Mouse (Mus musculus) liver, adult 2 months (tissue): ENCODE data around the gene Rcn3. TPM values are rescaled to one million over a fixed set of nuclear protein-coding genes. Genes with fewer than 3 reads are reported as not detected.

Source experiments
- DNase-seq: peaks from one replicate; pipeline ENCODE4 v3.0.0-alpha.2; 2011; ENCODE audit warnings: low read depth, low spot score; ENCODE audit errors: extremely low read depth
- H3K27ac ChIP-seq: fragments of 200-500 bp; replicated peaks from 2 replicates; pipeline ENCODE4 v1.5.1; 2012; ENCODE audit warnings: low read depth, mild to moderate bottlenecking, control low read depth, inconsistent platforms, low read length; ENCODE audit not compliant: insufficient read depth
- H3K27me3 ChIP-seq: fragments of 200-500 bp; 2 replicates; pipeline ENCODE4 v1.6.1; 2012; ENCODE audit warnings: mild to moderate bottlenecking, moderate library complexity, low read length, inconsistent platforms; ENCODE audit not compliant: control insufficient read depth, insufficient read depth
- H3K36me3 ChIP-seq: fragments of 200-500 bp; 2 replicates; pipeline ENCODE4 v1.6.1; 2012; ENCODE audit warnings: low read length, inconsistent platforms; ENCODE audit not compliant: control insufficient read depth, insufficient read depth
- H3K4me1 ChIP-seq: fragments of 200-500 bp; 2 replicates; pipeline ENCODE4 v1.6.1; 2011; ENCODE audit warnings: low read length; ENCODE audit not compliant: control insufficient read depth, insufficient read depth
- H3K4me3 ChIP-seq: fragments of 200-500 bp; 2 replicates; pipeline ENCODE4 v1.5.1; 2011; ENCODE audit warnings: low read depth, mild to moderate bottlenecking, control low read depth, low read length, moderate library complexity; ENCODE audit not compliant: insufficient read depth
- H3K79me2 ChIP-seq: fragments of 200-500 bp; 2 replicates; pipeline ENCODE4 v1.6.1; 2012; ENCODE audit warnings: inconsistent platforms, mild to moderate bottlenecking, low read length, moderate library complexity; ENCODE audit not compliant: control insufficient read depth, insufficient read depth
- H3K9ac ChIP-seq: fragments of 200-500 bp; 2 replicates; pipeline ENCODE4 v1.6.1; 2012; ENCODE audit warnings: low read depth, mild to moderate bottlenecking, control low read depth, inconsistent platforms, low read length
- CTCF ChIP-seq: fragments of 200-500 bp; IDR thresholded peaks from 2 replicates; pipeline ENCODE4 v1.5.1; 2011; ENCODE audit warnings: low read depth, low read length, control low read depth
- POLR2A ChIP-seq: fragments of 200-500 bp; IDR thresholded peaks from 2 replicates; pipeline ENCODE4 v1.6.1; 2011; ENCODE audit warnings: low read length, control low read depth; ENCODE audit not compliant: insufficient read depth; ENCODE audit errors: extremely low read depth
- WGBS: fragments of 180-500 bp; shearing (Covaris S2); methylation state at CpG from one replicate; pipeline ENCODE4 v1.1.7; 2018; 5-methylcytosine and 5-hydroxymethylcytosine counted together
- polyA plus RNA-seq: library from polyadenylated mRNA; depleted of rRNA; stranded (reverse); fragments of >200 nt; gene quantifications from 2 replicates; pipeline ENCODE4 v1.2.3, GENCODE M21; 2012
- total RNA-seq: library from RNA; depleted of rRNA; stranded (reverse); fragments of >200 nt; gene quantifications from 2 replicates; pipeline ENCODE4 v1.2.3, GENCODE M21; 2014

Gene Rcn3
- total and polyA plus RNA-seq, 2 experiments, result 6.7 to 14.9 TPM

DNA sequence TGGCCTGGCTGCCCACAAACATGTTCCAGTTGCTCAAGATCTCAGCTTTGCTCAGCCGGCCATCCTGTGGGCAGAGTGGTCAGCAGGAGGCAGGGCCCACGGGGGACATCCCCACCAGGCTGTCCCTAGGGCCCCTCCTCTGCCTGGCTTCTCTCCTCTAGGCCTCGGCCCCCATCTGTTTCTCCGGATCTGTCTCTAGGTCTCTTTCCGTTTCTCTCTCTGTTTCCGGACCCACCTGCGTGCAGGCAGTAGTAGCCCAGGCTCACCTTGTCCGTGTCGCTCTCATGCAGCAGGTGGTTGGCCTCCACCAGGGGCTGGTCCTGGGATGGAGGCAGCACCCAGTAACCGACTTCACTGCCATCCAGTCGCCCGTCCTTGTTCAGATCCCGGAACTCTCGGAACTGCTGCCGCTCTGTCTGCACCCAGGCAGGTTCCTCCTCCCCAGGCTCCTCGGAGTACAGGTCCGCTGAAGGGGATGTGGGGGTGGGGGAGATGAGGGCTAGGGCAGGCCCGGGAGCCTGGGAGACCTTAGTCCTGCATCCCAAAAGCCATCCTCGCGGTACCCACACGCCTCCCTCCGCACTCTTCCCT is 8.6 kb downstream of the Rcn3 start:
- Histone ChIP-seq H3K27ac (0 out of 2 replicates have a peak overlapping the region, but pooled peaks have one; percentile 5), H3K9ac (peak overlapping the region; percentile 29; the same call in 1 of the 2 replicates), H3K27me3 (no peaks in the 10 kb centered on the region), H3K4me1 (no peaks in the 10 kb centered on the region), H3K4me3 (peak overlapping the region; percentile 36; the same call in 1 of the 2 replicates), H3K79me2 (no peaks in the 10 kb centered on the region), H3K36me3 (no peaks in the 10 kb centered on the region)
- no peak for DNase-seq
- no peak for TF ChIP-seq CTCF
- TF ChIP-seq POLR2A, result no peak
- WGBS, result 84% methylated on average over 22 of the region's 22 CpGs

DNA sequence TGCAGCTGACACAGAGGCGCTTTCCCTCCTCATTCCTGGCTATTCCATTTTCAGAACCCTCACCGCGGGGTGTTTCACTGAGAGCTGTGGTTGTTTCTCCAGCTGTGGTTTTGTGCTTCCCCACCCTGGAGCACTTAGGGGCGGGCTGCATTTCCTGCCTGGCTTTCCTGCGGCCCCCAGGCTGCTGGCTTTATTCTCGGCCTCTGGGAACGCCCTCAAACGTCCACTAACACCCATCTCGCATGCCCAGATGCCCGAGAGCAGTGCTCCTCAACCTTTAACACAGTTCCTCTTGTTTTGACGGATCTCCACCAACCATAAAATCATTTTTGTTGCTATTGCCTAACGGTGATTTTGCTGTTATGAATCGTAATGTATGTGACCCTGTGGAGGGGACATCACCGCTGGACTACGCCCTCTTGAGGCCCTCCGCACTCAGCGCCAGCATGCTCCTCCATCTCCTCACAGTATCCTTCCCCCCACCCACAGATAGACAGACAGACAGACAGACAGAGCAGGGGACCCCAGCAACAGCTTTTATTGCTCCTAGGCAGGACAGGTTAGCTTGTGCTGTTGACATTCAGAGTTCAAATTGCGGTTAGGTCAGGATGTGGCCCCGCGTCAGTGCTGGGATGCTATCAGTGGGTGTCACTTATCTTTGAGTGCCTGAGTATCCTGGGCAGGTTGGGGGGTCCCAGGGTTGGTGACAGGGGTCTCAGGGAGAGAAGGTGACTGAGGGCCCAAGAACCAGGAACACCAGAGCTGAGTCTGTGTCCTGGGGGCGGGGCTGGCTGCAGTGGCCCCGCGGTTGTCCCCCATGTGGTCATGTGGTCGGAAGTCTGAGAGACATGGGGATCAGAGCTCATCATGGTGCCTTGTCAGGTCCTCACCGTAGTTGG is 9.4 kb downstream of the Rcn3 start:
- Histone ChIP-seq H3K4me3 (peak overlapping the region; percentile 36), H3K36me3 (no peaks in the 10 kb centered on the region), H3K27me3 (no peaks in the 10 kb centered on the region), H3K9ac (peak overlapping the region; percentile 37), H3K27ac (peak overlapping the region; percentile 57), H3K4me1 (no peaks in the 10 kb centered on the region), H3K79me2 (no peaks in the 10 kb centered on the region)
- TF ChIP-seq POLR2A (no peak), CTCF (no peak)
- no peak for DNase-seq
- WGBS, result 62% methylated on average over 25 of the region's 25 CpGs

DNA sequence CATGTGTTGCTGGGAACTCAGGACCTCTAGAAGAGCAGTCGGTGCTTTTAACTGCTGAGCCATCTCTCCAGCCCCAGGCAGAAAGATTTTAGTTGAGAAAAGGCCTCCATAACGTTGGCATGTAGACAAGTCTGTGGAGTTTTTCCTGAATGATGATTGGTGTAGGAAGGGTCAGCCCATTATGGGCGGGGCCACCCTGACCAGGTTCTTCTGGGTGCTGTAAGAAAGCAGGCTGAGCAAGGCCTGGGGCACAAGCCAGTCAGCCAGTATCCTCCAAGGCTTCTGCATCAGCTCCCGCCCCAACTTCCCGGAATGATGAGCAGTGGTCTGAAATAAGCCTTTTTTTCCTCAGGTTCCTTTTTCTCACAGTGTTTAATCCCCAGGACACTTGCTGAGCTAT is 11.0 kb downstream of the Rcn3 start:
- no peak overlapping the region for H3K27ac ChIP-seq
- WGBS, result 64% methylated on average over 5 of the region's 5 CpGs
- no peaks in the 10 kb centered on the region for H3K4me1 ChIP-seq
- H3K27me3 ChIP-seq, result no peaks in the 10 kb centered on the region
- H3K4me3 ChIP-seq, result no peak overlapping the region
- no peak overlapping the region for H3K9ac ChIP-seq
- H3K79me2 ChIP-seq, result no peaks in the 10 kb centered on the region
- DNase-seq, result no peak
- H3K36me3 ChIP-seq, result no peaks in the 10 kb centered on the region
- TF ChIP-seq CTCF (no peak), POLR2A (no peak)

- no peaks in the 10 kb centered on the region for H3K79me2 ChIP-seq
- H3K27me3 ChIP-seq, result no peaks in the 10 kb centered on the region
- TF ChIP-seq POLR2A (no peak), CTCF (peak; percentile 93)
- no peak overlapping the region for H3K27ac ChIP-seq
- H3K36me3 ChIP-seq, result no peaks in the 10 kb centered on the region
- no peak overlapping the region for H3K4me3 ChIP-seq
- DNase-seq, result peak; percentile 62
- WGBS, result 1% methylated on average over 10 of the region's 10 CpGs
- H3K4me1 ChIP-seq, result peaks cover 7% of the 10 kb centered on the region; the same call in 1 of the 2 replicates
- no peak overlapping the region for H3K9ac ChIP-seq
Measured at GRCm38 (mm10) chr7:45079856-45080255, 12.2 kb downstream of the Rcn3 start.

- TF ChIP-seq POLR2A, result no peak
- peak; percentile 81 for TF ChIP-seq CTCF
- peak; percentile 62 for DNase-seq
- Histone ChIP-seq H3K4me1 (peaks cover 7% of the 10 kb centered on the region; the same call in 1 of the 2 replicates), H3K9ac (no peak overlapping the region), H3K36me3 (no peaks in the 10 kb centered on the region), H3K79me2 (0 out of 2 replicates have a peak, but pooled peaks cover 5% of the 10 kb centered on the region), H3K27ac (no peak overlapping the region), H3K27me3 (no peaks in the 10 kb centered on the region), H3K4me3 (no peak overlapping the region)
- 23% methylated on average over 9 of the region's 9 CpGs for WGBS
Measured at GRCm38 (mm10) chr7:45078513-45078912, 13.5 kb downstream of the Rcn3 start.
